Mouse (Mus musculus): Measurements from ENCODE around the gene Thg1l. TPM values are rescaled to one million over a fixed set of nuclear protein-coding genes. Genes with fewer than 3 reads are reported as not detected.

The Thg1l gene
- polyA plus RNA-seq, 1 experiment from 2014 or later = 9.4 TPM

GRCm38 (mm10) chr11:45966896-45967295 lies 11.6 kb upstream of the Thg1l start:
- no peak overlapping the region for H3K4me2 ChIP-seq (replicated peaks)
- no peaks in the 10 kb centered on the region for H3K27me3 ChIP-seq (ENCODE audit: control insufficient read depth, insufficient read depth, low read length)
- no peaks in the 10 kb centered on the region for H3K4me1 ChIP-seq (replicated peaks; ENCODE audit: control insufficient read depth, insufficient read depth, low read length)
- H3K27ac ChIP-seq = no peak overlapping the region
- 92% methylated on average over 4 of the region's 4 CpGs for WGBS
- H3K9ac ChIP-seq = no peak overlapping the region
- H3K36me3 ChIP-seq (replicated peaks; ENCODE audit: control insufficient read depth, insufficient read depth) = no peaks in the 10 kb centered on the region
- no peaks in the 10 kb centered on the region for H3K9me3 ChIP-seq (ENCODE audit: control insufficient read depth, low read length)
- H3K4me3 ChIP-seq (replicated peaks; ENCODE audit: low read length) = no peak overlapping the region
- no peak for DNase-seq (ENCODE audit: low spot score)
- ATAC-seq (ENCODE audit: low FRiP score) = no peak

- Histone ChIP-seq H3K27ac (no peak overlapping the region), H3K9ac (no peak overlapping the region), H3K4me2 (replicated peaks) (no peak overlapping the region), H3K36me3 (replicated peaks; ENCODE audit: control insufficient read depth, insufficient read depth) (no peaks in the 10 kb centered on the region), H3K9me3 (ENCODE audit: control insufficient read depth, low read length) (no peaks in the 10 kb centered on the region), H3K4me3 (replicated peaks; ENCODE audit: low read length) (no peak overlapping the region), H3K27me3 (ENCODE audit: control insufficient read depth, insufficient read depth, low read length) (no peaks in the 10 kb centered on the region), H3K4me1 (replicated peaks; ENCODE audit: control insufficient read depth, insufficient read depth, low read length) (no peaks in the 10 kb centered on the region)
- DNase-seq (ENCODE audit: low spot score) = no peak
- ATAC-seq (ENCODE audit: low FRiP score) = no peak
- WGBS = 83% methylated on average over 5 of the region's 5 CpGs
Measured at GRCm38 (mm10) chr11:45960003-45960402, 4.7 kb upstream of the Thg1l start.

- Histone ChIP-seq H3K36me3 (replicated peaks; ENCODE audit: control insufficient read depth, insufficient read depth) (no peaks in the 10 kb centered on the region), H3K27ac (no peak overlapping the region), H3K4me1 (replicated peaks; ENCODE audit: control insufficient read depth, insufficient read depth, low read length) (peaks cover 2% of the 10 kb centered on the region), H3K4me3 (replicated peaks; ENCODE audit: low read length) (no peak overlapping the region), H3K9me3 (ENCODE audit: control insufficient read depth, low read length) (no peaks in the 10 kb centered on the region), H3K4me2 (replicated peaks) (no peak overlapping the region), H3K9ac (no peak overlapping the region), H3K27me3 (ENCODE audit: control insufficient read depth, insufficient read depth, low read length) (no peaks in the 10 kb centered on the region)
- 83% methylated on average over 3 of the region's 3 CpGs for WGBS
- ATAC-seq (ENCODE audit: low FRiP score) (no peak), DNase-seq (ENCODE audit: low spot score) (no peak)
Measured at GRCm38 (mm10) chr11:45959598-45959997, 4.3 kb upstream of the Thg1l start.

GRCm38 (mm10) chr11:45947491-45947890 lies 7.8 kb downstream of the Thg1l start:
- 91% methylated on average over 2 of the region's 2 CpGs for WGBS
- Histone ChIP-seq H3K36me3 (replicated peaks; ENCODE audit: control insufficient read depth, insufficient read depth) (peaks cover 43% of the 10 kb centered on the region), H3K27ac (no peak overlapping the region), H3K4me1 (replicated peaks; ENCODE audit: control insufficient read depth, insufficient read depth, low read length) (peaks cover 16% of the 10 kb centered on the region; the same call in 1 of the 2 replicates), H3K9me3 (ENCODE audit: control insufficient read depth, low read length) (no peaks in the 10 kb centered on the region), H3K9ac (no peak overlapping the region), H3K4me2 (replicated peaks) (no peak overlapping the region), H3K4me3 (replicated peaks; ENCODE audit: low read length) (no peak overlapping the region), H3K27me3 (ENCODE audit: control insufficient read depth, insufficient read depth, low read length) (no peaks in the 10 kb centered on the region)
- no peak for DNase-seq (ENCODE audit: low spot score)
- no peak for ATAC-seq (ENCODE audit: low FRiP score)

GRCm38 (mm10) chr11:45946796-45947195 lies 8.5 kb downstream of the Thg1l start:
- Histone ChIP-seq H3K27me3 (ENCODE audit: control insufficient read depth, insufficient read depth, low read length) (no peaks in the 10 kb centered on the region), H3K4me2 (replicated peaks) (no peak overlapping the region), H3K27ac (no peak overlapping the region), H3K4me1 (replicated peaks; ENCODE audit: control insufficient read depth, insufficient read depth, low read length) (peaks cover 18% of the 10 kb centered on the region; the same call in 1 of the 2 replicates), H3K4me3 (replicated peaks; ENCODE audit: low read length) (no peak overlapping the region), H3K36me3 (replicated peaks; ENCODE audit: control insufficient read depth, insufficient read depth) (peaks cover 36% of the 10 kb centered on the region), H3K9ac (no peak overlapping the region), H3K9me3 (ENCODE audit: control insufficient read depth, low read length) (no peaks in the 10 kb centered on the region)
- no peak for DNase-seq (ENCODE audit: low spot score)
- 85% methylated on average over 4 of the region's 4 CpGs for WGBS
- no peak for ATAC-seq (ENCODE audit: low FRiP score)

- peak within 1 kb of the TSS; percentile 77 for H3K27ac ChIP-seq
- peak; percentile 86 for ATAC-seq (ENCODE audit: low FRiP score)
- H3K4me2 ChIP-seq (replicated peaks) = peak within 1 kb of the TSS; percentile 84
- peak; percentile 99 for DNase-seq (ENCODE audit: low spot score)
- H3K9me3 ChIP-seq (ENCODE audit: control insufficient read depth, low read length) = no peaks in the 10 kb centered on the region
- peaks cover 22% of the 10 kb centered on the region; the same call in 1 of the 2 replicates for H3K4me1 ChIP-seq (replicated peaks; ENCODE audit: control insufficient read depth, insufficient read depth, low read length)
- peak within 1 kb of the TSS; percentile 92 for H3K4me3 ChIP-seq (replicated peaks; ENCODE audit: low read length)
- H3K27me3 ChIP-seq (ENCODE audit: control insufficient read depth, insufficient read depth, low read length) = no peaks in the 10 kb centered on the region
- peak within 1 kb of the TSS; percentile 91 for H3K9ac ChIP-seq
- WGBS = under 1% methylated on average over 53 of the region's 55 CpGs
- H3K36me3 ChIP-seq (replicated peaks; ENCODE audit: control insufficient read depth, insufficient read depth) = peaks cover 17% of the 10 kb centered on the region
Measured at GRCm38 (mm10) chr11:45944643-45945156, 10.6 kb downstream of the Thg1l start, which contains the start of gene Lsm11. Gene Lsm11 (minus strand): TSS chr11:45944935.

GRCm38 (mm10) chr11:45943891-45944642 lies 11.2 kb downstream of the Thg1l start:
- Histone ChIP-seq H3K27ac (peak overlapping the region; percentile 77), H3K4me3 (replicated peaks; ENCODE audit: low read length) (peak overlapping the region; percentile 92), H3K36me3 (replicated peaks; ENCODE audit: control insufficient read depth, insufficient read depth) (peaks cover 12% of the 10 kb centered on the region), H3K27me3 (ENCODE audit: control insufficient read depth, insufficient read depth, low read length) (no peaks in the 10 kb centered on the region), H3K4me2 (replicated peaks) (peak overlapping the region; percentile 84), H3K9me3 (ENCODE audit: control insufficient read depth, low read length) (no peaks in the 10 kb centered on the region), H3K4me1 (replicated peaks; ENCODE audit: control insufficient read depth, insufficient read depth, low read length) (peaks cover 22% of the 10 kb centered on the region; the same call in 1 of the 2 replicates), H3K9ac (peak overlapping the region; percentile 91)
- under 1% methylated on average over 49 of the region's 49 CpGs for WGBS
- peak; percentile 53 for ATAC-seq (ENCODE audit: low FRiP score)
- no peak for DNase-seq (ENCODE audit: low spot score)

GRCm38 (mm10) chr11:45943108-45943705 lies 12.1 kb downstream of the Thg1l start:
- Histone ChIP-seq H3K36me3 (replicated peaks; ENCODE audit: control insufficient read depth, insufficient read depth) (peaks cover 4% of the 10 kb centered on the region; the same call in 1 of the 2 replicates), H3K4me2 (replicated peaks) (peak overlapping the region; percentile 84), H3K4me3 (replicated peaks; ENCODE audit: low read length) (peak overlapping the region; percentile 92), H3K4me1 (replicated peaks; ENCODE audit: control insufficient read depth, insufficient read depth, low read length) (peaks cover 22% of the 10 kb centered on the region; the same call in 1 of the 2 replicates), H3K27ac (0 out of 2 replicates have a peak overlapping the region, but pooled peaks have one; percentile 20), H3K9me3 (ENCODE audit: control insufficient read depth, low read length) (no peaks in the 10 kb centered on the region), H3K27me3 (ENCODE audit: control insufficient read depth, insufficient read depth, low read length) (no peaks in the 10 kb centered on the region), H3K9ac (peak overlapping the region; percentile 91)
- DNase-seq (ENCODE audit: low spot score) = peak; percentile 35
- no peak for ATAC-seq (ENCODE audit: low FRiP score)
- WGBS = 55% methylated on average over 7 of the region's 7 CpGs

- no peak for ATAC-seq (ENCODE audit: low FRiP score)
- H3K4me3 ChIP-seq (replicated peaks; ENCODE audit: low read length) = no peak overlapping the region
- peaks cover 4% of the 10 kb centered on the region for H3K36me3 ChIP-seq (replicated peaks; ENCODE audit: control insufficient read depth, insufficient read depth)
- no peaks in the 10 kb centered on the region for H3K9me3 ChIP-seq (ENCODE audit: control insufficient read depth, low read length)
- 92% methylated on average over 7 of the region's 7 CpGs for WGBS
- no peak overlapping the region for H3K9ac ChIP-seq
- no peak overlapping the region for H3K4me2 ChIP-seq (replicated peaks)
- H3K27me3 ChIP-seq (ENCODE audit: control insufficient read depth, insufficient read depth, low read length) = no peaks in the 10 kb centered on the region
- no peak for DNase-seq (ENCODE audit: low spot score)
- no peak overlapping the region for H3K27ac ChIP-seq
- H3K4me1 ChIP-seq (replicated peaks; ENCODE audit: control insufficient read depth, insufficient read depth, low read length) = peaks cover 22% of the 10 kb centered on the region; the same call in 1 of the 2 replicates
Measured at GRCm38 (mm10) chr11:45942281-45942680, 13.0 kb downstream of the Thg1l start.

Measured in hindbrain, embryonic 14.5 days (tissue).